Mouse (Mus musculus) stomach, embryonic 14.5 days (tissue): ENCODE results near the gene Stub1. TPM values are rescaled to one million over a fixed set of nuclear protein-coding genes. Genes with fewer than 3 reads are reported as not detected.

Experiments used
- ATAC-seq: fragments of 200-750 bp; cut with Nextera tagmentation; 2 replicates; pipeline ENCODE4 v1.8.0; 2017; ENCODE audit warnings: low read depth, moderate TSS enrichment; ENCODE audit not compliant: insufficient number of reproducible peaks, insufficient read depth, low FRiP score
- H3K27ac ChIP-seq: fragments of 300-500 bp; sonication (generic); 2 replicates; pipeline ENCODE4 v1.5.1; 2014; ENCODE audit warnings: mild to moderate bottlenecking, low read length, moderate library complexity, mixed read lengths
- H3K27me3 ChIP-seq: fragments of 300-500 bp; sonication (generic); 2 replicates; pipeline ENCODE4 v1.6.1; 2014; ENCODE audit warnings: low read length, control low read depth, mixed read lengths; ENCODE audit not compliant: control insufficient read depth, insufficient read depth
- H3K36me3 ChIP-seq: fragments of 300-500 bp; sonication (generic); 2 replicates; pipeline ENCODE4 v1.6.1; 2014; ENCODE audit warnings: mild to moderate bottlenecking, control low read depth, low read length, moderate library complexity, mixed read lengths; ENCODE audit not compliant: control insufficient read depth, insufficient read depth
- H3K4me1 ChIP-seq: fragments of 300-500 bp; sonication (generic); 2 replicates; pipeline ENCODE4 v1.6.1; 2014; ENCODE audit warnings: low read length, control low read depth, mixed read lengths; ENCODE audit not compliant: control insufficient read depth, insufficient read depth
- H3K4me2 ChIP-seq: fragments of 300-500 bp; sonication (generic); replicated peaks from 2 replicates; pipeline ENCODE4 v1.6.1; 2014; ENCODE audit warnings: low read depth, low read length, control low read depth
- H3K4me3 ChIP-seq: fragments of 300-500 bp; sonication (generic); 2 replicates; pipeline ENCODE4 v1.5.1; 2014; ENCODE audit warnings: low read depth, low read length, control low read depth
- H3K9ac ChIP-seq: fragments of 300-500 bp; sonication (generic); replicated peaks from 2 replicates; pipeline ENCODE4 v1.6.1; 2014; ENCODE audit warnings: low read depth, mild to moderate bottlenecking, control low read depth, low read length, moderate library complexity, mixed read lengths
- H3K9me3 ChIP-seq: fragments of 300-500 bp; sonication (generic); 2 replicates; pipeline ENCODE4 v1.6.1; 2016; ENCODE audit warnings: low read depth, low read length, control low read depth; ENCODE audit not compliant: control insufficient read depth
- WGBS: fragments of 180-500 bp; shearing (Covaris S2); extraction: QIAGEN DNeasy Blood & Tissue Kit; methylation state at CpG from one replicate; pipeline ENCODE4 v1.1.7; 2014; 5-methylcytosine and 5-hydroxymethylcytosine counted together
- polyA plus RNA-seq: library from polyadenylated mRNA; unstranded; fragments of >200 nt; fragmentation: Nextera tagmentation; extraction: Ambion mirVana; gene quantifications from 2 replicates; pipeline ENCODE4 v1.2.1, GENCODE M21; 2014

Gene Stub1
- polyA plus RNA-seq, 1 experiment from 2014 or later, result 347 TPM

DNA sequence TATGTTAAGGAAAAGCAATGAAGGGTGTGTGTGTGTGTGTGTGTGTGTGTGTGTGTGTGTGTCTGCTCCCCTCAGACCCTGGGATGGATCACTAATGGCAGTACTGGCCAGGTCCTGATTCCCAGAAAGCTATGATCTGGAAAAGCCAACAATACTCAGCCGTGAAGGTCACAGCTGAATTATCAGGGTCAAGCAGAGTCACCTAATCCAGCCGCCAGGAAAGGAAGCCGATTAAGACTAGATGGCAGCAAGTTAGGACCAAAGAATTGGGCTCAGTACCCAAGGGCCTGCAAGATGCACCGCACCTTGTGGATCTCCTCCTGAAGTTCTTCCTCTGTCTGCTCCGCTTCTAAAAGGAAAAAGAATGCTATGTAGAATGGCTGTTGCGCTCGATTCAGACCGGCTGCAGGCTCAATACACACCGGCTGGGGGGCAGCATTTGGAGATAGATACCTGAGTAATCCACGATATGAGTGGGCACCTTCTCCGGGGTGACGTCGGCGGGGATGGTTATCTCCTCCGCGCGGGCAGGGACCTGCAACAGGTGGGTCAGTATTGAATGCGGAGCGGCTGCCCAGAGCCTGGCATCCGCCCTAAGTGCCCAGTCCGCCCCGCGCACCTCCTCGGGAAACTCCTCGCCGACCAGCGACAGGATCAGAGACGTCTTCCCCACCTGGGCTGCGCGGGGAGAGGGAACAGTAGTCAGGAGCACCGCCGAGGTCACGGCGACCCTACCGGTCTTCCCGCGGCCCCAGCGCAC is 10.6 kb upstream of the Stub1 start:
- H3K9ac ChIP-seq, result peak overlapping the region; percentile 84
- ATAC-seq, result peak; percentile 44
- no peaks in the 10 kb centered on the region for H3K9me3 ChIP-seq
- peak overlapping the region; percentile 88 for H3K4me3 ChIP-seq
- peaks cover 44% of the 10 kb centered on the region for H3K36me3 ChIP-seq
- H3K27ac ChIP-seq, result peak overlapping the region; percentile 76
- 3% methylated on average over 37 of the region's 38 CpGs for WGBS
- H3K4me1 ChIP-seq, result peaks cover 14% of the 10 kb centered on the region
- peak overlapping the region; percentile 87 for H3K4me2 ChIP-seq
- no peaks in the 10 kb centered on the region for H3K27me3 ChIP-seq

DNA sequence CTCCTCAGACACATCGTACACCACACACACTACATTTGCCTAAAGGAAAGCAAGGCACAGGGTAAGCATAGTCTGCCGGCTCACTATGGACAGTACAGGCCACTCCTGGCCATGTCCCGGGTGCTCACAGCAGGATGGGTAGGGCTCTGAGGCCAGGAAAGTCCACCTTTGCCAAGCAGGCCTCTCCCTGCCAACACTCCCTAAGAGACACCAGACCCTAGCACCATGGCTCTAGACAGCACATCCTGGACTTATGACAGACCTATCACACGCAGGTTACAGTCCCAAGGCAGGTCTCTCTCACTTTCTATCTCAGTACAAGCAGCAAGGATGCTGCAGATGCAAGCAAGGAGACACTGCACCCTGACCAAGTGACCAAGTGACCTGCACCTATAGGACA is 9.9 kb upstream of the Stub1 start:
- Histone ChIP-seq H3K9ac (peak overlapping the region; percentile 84; the same call in 1 of the 2 replicates), H3K27ac (no peak overlapping the region), H3K9me3 (no peaks in the 10 kb centered on the region), H3K4me2 (peak overlapping the region; percentile 87), H3K36me3 (peaks cover 44% of the 10 kb centered on the region), H3K4me1 (peaks cover 14% of the 10 kb centered on the region), H3K27me3 (no peaks in the 10 kb centered on the region), H3K4me3 (peak overlapping the region; percentile 88)
- 92% methylated on average over 4 of the region's 4 CpGs for WGBS
- no peak for ATAC-seq

- Histone ChIP-seq H3K4me1 (peaks cover 15% of the 10 kb centered on the region), H3K36me3 (peaks cover 48% of the 10 kb centered on the region), H3K4me3 (no peak overlapping the region), H3K9ac (no peak overlapping the region), H3K4me2 (no peak overlapping the region), H3K9me3 (no peaks in the 10 kb centered on the region), H3K27ac (no peak overlapping the region), H3K27me3 (no peaks in the 10 kb centered on the region)
- ATAC-seq, result no peak
- WGBS, result 93% methylated on average over 3 of the region's 3 CpGs
Measured at GRCm38 (mm10) chr17:25842509-25842908, 9.3 kb upstream of the Stub1 start.

DNA sequence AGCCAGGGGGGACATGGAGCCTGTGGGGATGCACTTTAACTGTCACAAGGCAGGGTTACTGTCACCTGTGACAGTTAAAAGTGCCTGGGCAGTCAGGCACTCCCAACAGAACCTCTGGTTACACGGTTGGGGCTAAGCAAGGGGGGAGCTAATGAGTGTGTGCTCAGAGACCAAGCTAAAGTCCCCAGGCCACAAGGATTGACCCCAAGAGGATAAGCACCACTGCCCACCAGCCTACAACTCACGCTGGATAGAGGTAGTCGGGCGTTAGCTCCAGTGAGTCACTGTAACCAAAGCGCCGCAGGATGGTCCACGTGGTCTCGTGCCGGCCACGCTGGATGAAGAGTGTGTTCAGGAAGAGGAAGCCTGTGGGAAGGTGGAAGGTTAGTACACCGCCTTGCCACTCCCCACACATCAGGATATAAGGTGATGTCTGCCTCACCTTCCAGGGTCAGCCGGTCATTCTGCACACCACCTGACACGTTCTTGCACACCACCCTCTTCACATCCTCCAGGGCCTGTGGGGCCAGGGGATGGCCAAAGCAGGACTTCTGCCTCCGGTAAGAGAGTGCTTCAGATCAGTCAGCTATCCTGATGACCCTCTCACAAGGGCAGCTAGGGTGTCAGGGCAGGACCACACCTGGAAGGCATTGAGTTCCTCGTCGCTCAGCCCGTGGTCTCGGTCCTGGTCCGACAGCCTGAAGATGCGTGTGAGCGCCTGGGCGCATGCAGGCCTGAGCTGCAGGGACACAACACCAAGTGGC is 8.1 kb upstream of the Stub1 start, which contains the start of gene Gm20683:
Gene Gm20683, minus strand, starts transcription at position 647 of the 764 bp plus-strand sequence.
- 94% methylated on average over 22 of the region's 22 CpGs for WGBS
- Histone ChIP-seq H3K27me3 (no peaks in the 10 kb centered on the region), H3K27ac (no peak within 1 kb of the TSS), H3K9me3 (no peaks in the 10 kb centered on the region), H3K4me3 (no peak within 1 kb of the TSS), H3K9ac (no peak within 1 kb of the TSS), H3K36me3 (peaks cover 49% of the 10 kb centered on the region), H3K4me1 (peaks cover 27% of the 10 kb centered on the region), H3K4me2 (no peak within 1 kb of the TSS)
- no peak for ATAC-seq

GRCm38 (mm10) chr17:25840519-25840918 is 7.3 kb upstream of the Stub1 start:
- WGBS, result 94% methylated on average over 6 of the region's 6 CpGs
- peaks cover 35% of the 10 kb centered on the region for H3K4me1 ChIP-seq
- H3K9me3 ChIP-seq, result no peaks in the 10 kb centered on the region
- no peak overlapping the region for H3K27ac ChIP-seq
- H3K4me3 ChIP-seq, result no peak overlapping the region
- H3K9ac ChIP-seq, result no peak overlapping the region
- no peaks in the 10 kb centered on the region for H3K27me3 ChIP-seq
- H3K4me2 ChIP-seq, result no peak overlapping the region
- peaks cover 46% of the 10 kb centered on the region for H3K36me3 ChIP-seq
- no peak for ATAC-seq

DNA sequence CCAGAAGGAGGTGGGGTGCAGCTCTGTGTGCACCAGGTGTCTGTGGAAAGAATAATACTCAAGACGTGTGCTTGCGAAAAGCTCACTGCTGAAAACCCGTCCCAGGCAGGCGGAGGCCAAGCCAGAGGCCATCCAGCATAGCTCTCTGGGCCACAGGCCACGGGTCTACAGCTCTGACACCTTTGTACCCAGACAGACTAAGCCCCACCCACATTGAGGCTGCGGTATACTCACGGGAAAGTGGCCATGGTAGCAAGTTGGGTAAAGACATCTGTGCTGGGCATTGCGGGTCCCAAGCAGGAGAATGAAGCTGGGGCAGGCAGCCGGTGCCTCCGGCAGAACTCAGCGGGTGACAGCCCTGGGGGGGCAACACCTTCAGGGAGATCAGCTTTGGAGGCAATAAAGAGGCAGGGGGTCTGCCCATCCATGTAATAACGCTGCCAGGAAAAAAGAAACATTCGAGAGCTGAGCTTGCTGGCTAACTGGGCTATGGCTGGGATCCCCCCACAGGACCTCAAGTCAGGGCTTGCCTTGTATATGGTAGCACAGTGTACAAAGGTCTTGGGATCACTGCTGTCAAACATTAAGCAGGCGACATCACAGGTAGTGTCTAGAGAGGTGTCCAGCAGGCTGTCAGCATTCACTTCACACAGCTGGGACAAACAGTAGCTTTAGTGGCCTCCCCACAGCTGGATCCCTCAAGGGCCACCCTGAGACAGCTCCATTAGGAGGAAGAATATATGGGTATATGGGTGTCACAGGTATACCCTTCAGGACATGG is 6.4 kb upstream of the Stub1 start:
- H3K36me3 ChIP-seq, result peaks cover 51% of the 10 kb centered on the region
- no peak for ATAC-seq
- H3K4me2 ChIP-seq, result no peak overlapping the region
- WGBS, result 83% methylated on average over 14 of the region's 14 CpGs
- no peak overlapping the region for H3K9ac ChIP-seq
- no peak overlapping the region for H3K4me3 ChIP-seq
- H3K27ac ChIP-seq, result no peak overlapping the region
- no peaks in the 10 kb centered on the region for H3K9me3 ChIP-seq
- H3K4me1 ChIP-seq, result peaks cover 39% of the 10 kb centered on the region
- no peaks in the 10 kb centered on the region for H3K27me3 ChIP-seq

GRCm38 (mm10) chr17:25838904-25839303 is 5.7 kb upstream of the Stub1 start:
- 87% methylated on average over 4 of the region's 4 CpGs for WGBS
- H3K36me3 ChIP-seq, result peaks cover 51% of the 10 kb centered on the region

DNA sequence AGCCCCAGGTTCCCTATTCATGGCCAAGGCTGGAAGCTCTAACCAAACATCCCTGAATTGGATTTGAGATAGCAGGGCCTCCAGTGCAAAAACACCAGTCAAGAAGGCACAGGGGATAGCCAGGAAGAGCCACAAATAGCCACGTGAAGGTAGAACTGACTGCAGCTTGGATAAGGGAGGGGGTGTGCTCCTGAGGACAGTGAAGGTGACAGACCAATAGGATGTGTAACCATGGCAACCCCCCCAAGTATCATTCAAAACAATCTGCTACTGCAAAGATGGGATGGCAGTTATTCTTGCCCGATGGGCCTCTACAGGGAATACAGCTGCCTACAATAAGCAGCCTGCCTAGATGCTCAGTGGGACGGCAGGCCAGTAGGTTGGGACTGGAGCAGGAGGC is 4.3 kb upstream of the Stub1 start:
- Histone ChIP-seq H3K4me2 (peak overlapping the region; percentile 52), H3K4me1 (peaks cover 37% of the 10 kb centered on the region), H3K36me3 (peaks cover 51% of the 10 kb centered on the region), H3K4me3 (no peak overlapping the region), H3K9ac (no peak overlapping the region), H3K27ac (peak overlapping the region; percentile 48; the same call in 1 of the 2 replicates), H3K27me3 (no peaks in the 10 kb centered on the region), H3K9me3 (no peaks in the 10 kb centered on the region)
- 45% methylated on average over 3 of the region's 3 CpGs for WGBS
- no peak for ATAC-seq

More at GRCm38 (mm10) chr17:25838904-25839303, 5.7 kb upstream of the Stub1 start:
- no peaks in the 10 kb centered on the region for H3K9me3 ChIP-seq
- peaks cover 45% of the 10 kb centered on the region for H3K4me1 ChIP-seq
- no peak overlapping the region for H3K4me3 ChIP-seq
- H3K27me3 ChIP-seq, result no peaks in the 10 kb centered on the region
- H3K9ac ChIP-seq, result no peak overlapping the region
- H3K27ac ChIP-seq, result no peak overlapping the region
- no peak overlapping the region for H3K4me2 ChIP-seq
- no peak for ATAC-seq
